Mouse (Mus musculus) midbrain, embryonic 14.5 days (tissue): ENCODE results near the gene Pnmal1. TPM values are rescaled to one million over a fixed set of nuclear protein-coding genes. Genes with fewer than 3 reads are reported as not detected.
A peak's percentile ranks its signal among the peaks of the same experiment; 100 is the strongest.

ENCODE experiments used
- ATAC-seq: fragments of 200-750 bp; cut with Nextera tagmentation; 2 replicates; pipeline ENCODE4 v1.8.0; 2017; ENCODE audit warnings: moderate number of reproducible peaks, moderate library complexity; ENCODE audit not compliant: low FRiP score, low TSS enrichment
- DNase-seq: peaks from one replicate; pipeline ENCODE4 v3.0.0-alpha.2; 2015
- H3K27ac ChIP-seq: fragments of 300-500 bp; sonication (generic); replicated peaks from 2 replicates; pipeline ENCODE4 v1.5.1; 2014; ENCODE audit warnings: mild to moderate bottlenecking, low read depth, low read length, moderate library complexity
- H3K27me3 ChIP-seq: fragments of 300-500 bp; sonication (generic); 2 replicates; pipeline ENCODE4 v1.6.1; 2014; ENCODE audit warnings: low read length, control low read depth, mixed read lengths; ENCODE audit not compliant: control insufficient read depth, insufficient read depth
- H3K36me3 ChIP-seq: fragments of 300-500 bp; sonication (generic); 2 replicates; pipeline ENCODE4 v1.6.1; 2014; ENCODE audit warnings: low read length, control low read depth; ENCODE audit not compliant: control insufficient read depth, insufficient read depth
- H3K4me1 ChIP-seq: fragments of 300-500 bp; sonication (generic); 2 replicates; pipeline ENCODE4 v1.6.1; 2014; ENCODE audit warnings: mild to moderate bottlenecking, antibody characterized with exemption, low read length, control low read depth; ENCODE audit not compliant: control insufficient read depth, insufficient read depth
- H3K4me2 ChIP-seq: fragments of 300-500 bp; sonication (generic); 2 replicates; pipeline ENCODE4 v1.6.1; 2014; ENCODE audit warnings: mild to moderate bottlenecking, low read length, moderate library complexity
- H3K4me3 ChIP-seq: fragments of 300-500 bp; sonication (generic); replicated peaks from 2 replicates; pipeline ENCODE4 v1.5.1; 2014; ENCODE audit warnings: low read depth, low read length
- H3K9ac ChIP-seq: fragments of 300-500 bp; sonication (generic); replicated peaks from 2 replicates; pipeline ENCODE4 v1.6.1; 2014; ENCODE audit warnings: mild to moderate bottlenecking, low read length, moderate library complexity
- H3K9me3 ChIP-seq: fragments of 300-500 bp; sonication (generic); 2 replicates; pipeline ENCODE4 v1.6.1; 2016; ENCODE audit warnings: low read length, control low read depth, mixed read lengths; ENCODE audit not compliant: control insufficient read depth
- WGBS: fragments of 180-500 bp; shearing (Covaris S2); extraction: QIAGEN DNeasy Blood & Tissue Kit; methylation state at CpG from one replicate; pipeline ENCODE4 v1.1.7; 2014; 5-methylcytosine and 5-hydroxymethylcytosine counted together
- polyA plus RNA-seq: library from polyadenylated mRNA; unstranded; fragments of >200 nt; fragmentation: Nextera tagmentation; extraction: Ambion mirVana; gene quantifications from 2 replicates; pipeline ENCODE4 v1.2.1, GENCODE M21; 2014

Gene Pnmal1
- polyA plus RNA-seq, 1 experiment from 2014 or later: 69.8 TPM

GRCm38 (mm10) chr7:16922360-16922973, 37.0 kb upstream of the Pnmal1 start:
- Histone ChIP-seq H3K36me3 (peaks cover 32% of the 10 kb centered on the region), H3K4me1 (peaks cover 32% of the 10 kb centered on the region), H3K27me3 (no peaks in the 10 kb centered on the region), H3K4me3 (peak overlapping the region; percentile 96), H3K4me2 (peak overlapping the region; percentile 98), H3K9ac (peak overlapping the region; percentile 98), H3K27ac (peak overlapping the region; percentile 93), H3K9me3 (no peaks in the 10 kb centered on the region)
- 36% methylated on average over 10 of the region's 10 CpGs for WGBS
- no peak for ATAC-seq
- no peak for DNase-seq

GRCm38 (mm10) chr7:16923283-16924036, 36.0 kb upstream of the Pnmal1 start:
- H3K27me3 ChIP-seq: no peaks in the 10 kb centered on the region
- DNase-seq (no peak), ATAC-seq (no peak)
- H3K4me2 ChIP-seq: peak overlapping the region; percentile 98
- no peaks in the 10 kb centered on the region for H3K9me3 ChIP-seq
- peak overlapping the region; percentile 96 for H3K4me3 ChIP-seq
- peak overlapping the region; percentile 98 for H3K9ac ChIP-seq
- under 1% methylated on average over 57 of the region's 57 CpGs for WGBS
- H3K4me1 ChIP-seq: peaks cover 32% of the 10 kb centered on the region
- peak overlapping the region; percentile 93 for H3K27ac ChIP-seq
- H3K36me3 ChIP-seq: peaks cover 23% of the 10 kb centered on the region

GRCm38 (mm10) chr7:16924037-16924834, 35.2 kb upstream of the Pnmal1 start, which contains the start of gene Calm3:
Gene Calm3 (minus strand): TSS chr7:16924114.
- Histone ChIP-seq H3K4me3 (peak within 1 kb of the TSS; percentile 96), H3K27ac (peak within 1 kb of the TSS; percentile 93), H3K4me2 (peak within 1 kb of the TSS; percentile 98), H3K4me1 (peaks cover 31% of the 10 kb centered on the region), H3K9ac (peak within 1 kb of the TSS; percentile 98), H3K36me3 (peaks cover 15% of the 10 kb centered on the region), H3K27me3 (no peaks in the 10 kb centered on the region), H3K9me3 (no peaks in the 10 kb centered on the region)
- ATAC-seq (peak; percentile 91), DNase-seq (peak; percentile 100)
- 3% methylated on average over 62 of the region's 64 CpGs for WGBS

GRCm38 (mm10) chr7:16928341-16928740, 31.1 kb upstream of the Pnmal1 start:
- Histone ChIP-seq H3K4me1 (peaks cover 9% of the 10 kb centered on the region), H3K27me3 (no peaks in the 10 kb centered on the region), H3K4me2 (no peak overlapping the region), H3K4me3 (no peak overlapping the region), H3K9me3 (no peaks in the 10 kb centered on the region), H3K36me3 (no peaks in the 10 kb centered on the region), H3K27ac (no peak overlapping the region), H3K9ac (no peak overlapping the region)
- DNase-seq (no peak), ATAC-seq (no peak)
- 46% methylated on average over 2 of the region's 2 CpGs for WGBS

GRCm38 (mm10) chr7:16930850-16931249, 28.6 kb upstream of the Pnmal1 start:
- H3K36me3 ChIP-seq: no peaks in the 10 kb centered on the region
- H3K27me3 ChIP-seq: no peaks in the 10 kb centered on the region
- WGBS: 7% methylated on average over 1 of the region's 1 CpGs
- DNase-seq (peak; percentile 89), ATAC-seq (no peak)
- no peak overlapping the region for H3K27ac ChIP-seq
- no peak overlapping the region for H3K4me3 ChIP-seq
- no peaks in the 10 kb centered on the region for H3K9me3 ChIP-seq
- no peak overlapping the region for H3K4me2 ChIP-seq
- no peak overlapping the region for H3K9ac ChIP-seq
- H3K4me1 ChIP-seq: peaks cover 14% of the 10 kb centered on the region

- Histone ChIP-seq H3K4me1 (peaks cover 14% of the 10 kb centered on the region), H3K36me3 (no peaks in the 10 kb centered on the region), H3K9me3 (no peaks in the 10 kb centered on the region), H3K4me2 (no peak overlapping the region), H3K4me3 (no peak overlapping the region), H3K9ac (no peak overlapping the region), H3K27me3 (no peaks in the 10 kb centered on the region), H3K27ac (peak overlapping the region; percentile 76)
- DNase-seq: peak; percentile 96
- WGBS: 18% methylated on average over 14 of the region's 14 CpGs
- peak; percentile 70 for ATAC-seq
Observed at GRCm38 (mm10) chr7:16931968-16932627, 27.4 kb upstream of the Pnmal1 start.

- Histone ChIP-seq H3K9ac (no peak overlapping the region; the same call in 1 of the 2 replicates), H3K4me3 (no peak overlapping the region), H3K27ac (peak overlapping the region; percentile 76), H3K9me3 (no peaks in the 10 kb centered on the region), H3K4me1 (peaks cover 16% of the 10 kb centered on the region), H3K27me3 (no peaks in the 10 kb centered on the region), H3K4me2 (peak overlapping the region; percentile 15), H3K36me3 (no peaks in the 10 kb centered on the region)
- ATAC-seq: peak; percentile 70
- WGBS: 31% methylated on average over 14 of the region's 14 CpGs
- peak; percentile 91 for DNase-seq
Observed at GRCm38 (mm10) chr7:16932704-16933577, 26.5 kb upstream of the Pnmal1 start.
